Mouse (Mus musculus) liver, embryonic 11.5 days (tissue): Measurements from ENCODE around the gene Fyn. TPM values are rescaled to one million over a fixed set of nuclear protein-coding genes. Genes with fewer than 3 reads are reported as not detected.

Source experiments
- ATAC-seq: fragments of 200-750 bp; cut with Nextera tagmentation; replicated peaks from 2 replicates; pipeline ENCODE4 v1.8.0; 2017; ENCODE audit warnings: moderate number of reproducible peaks, mild to moderate bottlenecking, moderate TSS enrichment, moderate library complexity; ENCODE audit not compliant: low FRiP score
- DNase-seq: peaks from one replicate; pipeline ENCODE4 v3.0.0-alpha.2; 2017; ENCODE audit warnings: low spot score
- H3K27ac ChIP-seq: fragments of 300-500 bp; sonication (generic); 2 replicates; pipeline ENCODE4 v1.5.1; 2014; ENCODE audit warnings: mild to moderate bottlenecking, low read depth, low read length, control low read depth
- H3K27me3 ChIP-seq: fragments of 300-500 bp; sonication (generic); replicated peaks from 2 replicates; pipeline ENCODE4 v1.6.1; 2014; ENCODE audit warnings: low read length, mixed read lengths; ENCODE audit not compliant: control insufficient read depth, insufficient read depth
- H3K36me3 ChIP-seq: fragments of 300-500 bp; sonication (generic); 2 replicates; pipeline ENCODE4 v1.6.1; 2014; ENCODE audit warnings: mild to moderate bottlenecking, low read length, moderate library complexity, mixed read lengths; ENCODE audit not compliant: control insufficient read depth, insufficient read depth
- H3K4me1 ChIP-seq: fragments of 300-500 bp; sonication (generic); replicated peaks from 2 replicates; pipeline ENCODE4 v1.6.1; 2014; ENCODE audit warnings: low read length, mixed read lengths; ENCODE audit not compliant: control insufficient read depth, insufficient read depth
- H3K4me2 ChIP-seq: fragments of 300-500 bp; sonication (generic); 2 replicates; pipeline ENCODE4 v1.6.1; 2014; ENCODE audit warnings: mild to moderate bottlenecking, control low read depth, moderate library complexity
- H3K4me3 ChIP-seq: fragments of 300-500 bp; sonication (generic); 2 replicates; pipeline ENCODE4 v1.5.1; 2014; ENCODE audit warnings: low read depth, low read length, control low read depth
- H3K9ac ChIP-seq: fragments of 300-500 bp; sonication (generic); 2 replicates; pipeline ENCODE4 v1.6.1; 2014; ENCODE audit warnings: low read depth, low read length, control low read depth
- H3K9me3 ChIP-seq: fragments of 300-500 bp; sonication (generic); 2 replicates; pipeline ENCODE4 v1.6.1; 2016; ENCODE audit warnings: low read length, inconsistent platforms, mixed read lengths; ENCODE audit not compliant: control insufficient read depth
- WGBS: fragments of 180-500 bp; shearing (Covaris S2); extraction: QIAGEN DNeasy Blood & Tissue Kit; methylation state at CpG from one replicate; pipeline ENCODE4 v1.1.7; 2014; 5-methylcytosine and 5-hydroxymethylcytosine counted together
- polyA plus RNA-seq: library from polyadenylated mRNA; unstranded; fragments of >200 nt; fragmentation: Nextera tagmentation; extraction: Ambion mirVana; gene quantifications from 2 replicates; pipeline ENCODE4 v1.2.1, GENCODE M21; 2014

The Fyn gene
- polyA plus RNA-seq, 1 experiment from 2014 or later: 19.3 TPM

- Histone ChIP-seq H3K4me1 (no peaks in the 10 kb centered on the region), H3K36me3 (no peaks in the 10 kb centered on the region), H3K9ac (no peak overlapping the region), H3K4me3 (no peak overlapping the region), H3K27me3 (no peaks in the 10 kb centered on the region), H3K4me2 (no peak overlapping the region), H3K9me3 (no peaks in the 10 kb centered on the region), H3K27ac (no peak overlapping the region)
- ATAC-seq (no peak), DNase-seq (no peak)
- WGBS: 49% methylated on average over 5 of the region's 5 CpGs
Measured at GRCm38 (mm10) chr10:39601068-39601467, 232.4 kb downstream of the Fyn start.

GRCm38 (mm10) chr10:39606434-39606833 lies 237.8 kb downstream of the Fyn start:
- DNase-seq (no peak), ATAC-seq (no peak)
- Histone ChIP-seq H3K27me3 (no peaks in the 10 kb centered on the region), H3K4me3 (no peak overlapping the region), H3K36me3 (no peaks in the 10 kb centered on the region), H3K27ac (no peak overlapping the region), H3K9me3 (no peaks in the 10 kb centered on the region), H3K4me1 (no peaks in the 10 kb centered on the region; the same call in 1 of the 2 replicates), H3K4me2 (no peak overlapping the region), H3K9ac (no peak overlapping the region)
- WGBS: 98% methylated on average over 1 of the region's 1 CpGs

- Histone ChIP-seq H3K36me3 (no peaks in the 10 kb centered on the region), H3K27me3 (no peaks in the 10 kb centered on the region), H3K9me3 (no peaks in the 10 kb centered on the region), H3K4me2 (no peak overlapping the region), H3K9ac (no peak overlapping the region), H3K27ac (no peak overlapping the region), H3K4me3 (no peak overlapping the region), H3K4me1 (peaks cover 5% of the 10 kb centered on the region)
- WGBS: 70% methylated on average over 3 of the region's 3 CpGs
- ATAC-seq (no peak), DNase-seq (no peak)
Measured at GRCm38 (mm10) chr10:39611234-39611633, 242.6 kb downstream of the Fyn start.

- Histone ChIP-seq H3K4me2 (no peak overlapping the region), H3K9me3 (no peaks in the 10 kb centered on the region), H3K9ac (no peak overlapping the region), H3K27ac (no peak overlapping the region), H3K36me3 (no peaks in the 10 kb centered on the region), H3K4me1 (peaks cover 5% of the 10 kb centered on the region), H3K27me3 (no peaks in the 10 kb centered on the region), H3K4me3 (no peak overlapping the region)
- ATAC-seq (no peak), DNase-seq (no peak)
- 73% methylated on average over 2 of the region's 2 CpGs for WGBS
Measured at GRCm38 (mm10) chr10:39612131-39612530, 243.5 kb downstream of the Fyn start.

- 24% methylated on average over 4 of the region's 4 CpGs for WGBS
- Histone ChIP-seq H3K4me2 (peak within 1 kb of the TSS; percentile 59), H3K4me1 (peaks cover 5% of the 10 kb centered on the region), H3K36me3 (no peaks in the 10 kb centered on the region), H3K9me3 (no peaks in the 10 kb centered on the region), H3K4me3 (peak within 1 kb of the TSS; percentile 48), H3K27me3 (no peaks in the 10 kb centered on the region), H3K27ac (peak within 1 kb of the TSS; percentile 76), H3K9ac (peak within 1 kb of the TSS; percentile 61)
- DNase-seq (no peak), ATAC-seq (no peak)
Measured at GRCm38 (mm10) chr10:39612633-39612988, 244.0 kb downstream of the Fyn start, which contains the start of gene Traf3ip2. Gene Traf3ip2 (plus strand): TSS chr10:39612934.

GRCm38 (mm10) chr10:39612989-39613831 lies 244.6 kb downstream of the Fyn start:
- peaks cover 5% of the 10 kb centered on the region for H3K4me1 ChIP-seq
- WGBS: 8% methylated on average over 26 of the region's 26 CpGs
- no peaks in the 10 kb centered on the region for H3K9me3 ChIP-seq
- no peaks in the 10 kb centered on the region for H3K36me3 ChIP-seq
- H3K4me2 ChIP-seq: peak overlapping the region; percentile 59
- H3K27ac ChIP-seq: peak overlapping the region; percentile 76
- ATAC-seq (peak; percentile 49; the same call in 1 of the 2 replicates), DNase-seq (peak; percentile 73)
- peak overlapping the region; percentile 48 for H3K4me3 ChIP-seq
- peak overlapping the region; percentile 61 for H3K9ac ChIP-seq
- no peaks in the 10 kb centered on the region for H3K27me3 ChIP-seq

GRCm38 (mm10) chr10:39613973-39614372 lies 245.3 kb downstream of the Fyn start:
- no peak overlapping the region for H3K9ac ChIP-seq
- ATAC-seq (no peak), DNase-seq (no peak)
- peak overlapping the region; percentile 76; the same call in 1 of the 2 replicates for H3K27ac ChIP-seq
- H3K9me3 ChIP-seq: no peaks in the 10 kb centered on the region
- no peaks in the 10 kb centered on the region for H3K36me3 ChIP-seq
- WGBS: 44% methylated on average over 2 of the region's 2 CpGs
- H3K27me3 ChIP-seq: no peaks in the 10 kb centered on the region
- peak overlapping the region; percentile 59 for H3K4me2 ChIP-seq
- H3K4me3 ChIP-seq: 0 out of 2 replicates have a peak overlapping the region, but pooled peaks have one; percentile 48
- peaks cover 5% of the 10 kb centered on the region for H3K4me1 ChIP-seq

GRCm38 (mm10) chr10:39614676-39615075 lies 246.0 kb downstream of the Fyn start:
- WGBS: 37% methylated on average over 6 of the region's 6 CpGs
- H3K4me1 ChIP-seq: peaks cover 5% of the 10 kb centered on the region
- no peaks in the 10 kb centered on the region for H3K9me3 ChIP-seq
- no peak overlapping the region for H3K9ac ChIP-seq
- DNase-seq: no peak
- no peak overlapping the region; the same call in 1 of the 2 replicates for H3K4me2 ChIP-seq
- ATAC-seq: no peak
- no peak overlapping the region for H3K4me3 ChIP-seq
- H3K27me3 ChIP-seq: no peaks in the 10 kb centered on the region
- no peaks in the 10 kb centered on the region for H3K36me3 ChIP-seq
- no peak overlapping the region for H3K27ac ChIP-seq
